Mouse (Mus musculus): ENCODE results near the gene Ifi27l2b. TPM values are rescaled to one million over a fixed set of nuclear protein-coding genes. Genes with fewer than 3 reads are reported as not detected.

Ifi27l2b gene
- not detected in 2 replicates for polyA plus RNA-seq (2015; fragmentation: Nextera tagmentation; extraction: Ambion mirVana)

DNA sequence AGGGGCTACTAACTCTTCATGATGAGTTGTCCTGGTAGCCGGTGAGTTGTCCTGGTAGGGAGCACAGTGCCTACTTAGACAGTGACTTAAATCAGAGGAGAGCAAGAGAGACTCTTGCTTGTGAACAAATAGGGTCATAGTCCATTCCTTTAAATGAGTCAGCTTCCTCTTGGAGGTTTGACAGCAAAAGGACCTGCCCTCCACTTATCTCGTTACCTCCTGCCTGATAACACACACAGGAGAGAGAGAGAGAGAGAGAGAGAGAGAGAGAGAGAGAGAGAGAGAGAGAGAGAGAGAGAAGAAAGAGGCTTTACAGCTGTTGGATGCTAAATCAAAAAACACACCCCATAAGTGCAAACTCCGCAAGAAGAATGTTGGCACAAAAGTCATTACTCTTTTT, at the start of gene Ifi27l2b:
Gene Ifi27l2b, minus strand, starts transcription at position 84 of the 400 bp plus-strand sequence.
- Histone ChIP-seq H3K27me3 (ENCODE audit: control insufficient read depth, insufficient read depth, low read depth, low read length) (no peaks in the 10 kb centered on the region), H3K36me3 (ENCODE audit: control insufficient read depth, insufficient read depth, low read length) (no peaks in the 10 kb centered on the region), H3K9ac (ENCODE audit: low read length) (no peak within 1 kb of the TSS), H3K4me1 (replicated peaks; ENCODE audit: control insufficient read depth, insufficient read depth, low read length) (no peaks in the 10 kb centered on the region), H3K4me3 (ENCODE audit: low read length) (no peak within 1 kb of the TSS), H3K27ac (ENCODE audit: low read length) (no peak within 1 kb of the TSS), H3K9me3 (ENCODE audit: control insufficient read depth, low read length) (no peaks in the 10 kb centered on the region), H3K4me2 (ENCODE audit: low read depth, low read length) (no peak within 1 kb of the TSS)
- 61% methylated on average over 3 of the region's 3 CpGs for WGBS
- no peak for ATAC-seq (ENCODE audit: low read depth)

- H3K36me3 ChIP-seq (ENCODE audit: control insufficient read depth, insufficient read depth, low read length): no peaks in the 10 kb centered on the region
- no peak overlapping the region for H3K4me3 ChIP-seq (ENCODE audit: low read length)
- no peak overlapping the region for H3K9ac ChIP-seq (ENCODE audit: low read length)
- 79% methylated on average over 3 of the region's 3 CpGs for WGBS
- no peak for ATAC-seq (ENCODE audit: low read depth)
- no peaks in the 10 kb centered on the region for H3K9me3 ChIP-seq (ENCODE audit: control insufficient read depth, low read length)
- no peak overlapping the region for H3K27ac ChIP-seq (ENCODE audit: low read length)
- no peaks in the 10 kb centered on the region for H3K4me1 ChIP-seq (replicated peaks; ENCODE audit: control insufficient read depth, insufficient read depth, low read length)
- H3K4me2 ChIP-seq (ENCODE audit: low read depth, low read length): no peak overlapping the region
- H3K27me3 ChIP-seq (ENCODE audit: control insufficient read depth, insufficient read depth, low read depth, low read length): no peaks in the 10 kb centered on the region
Measured at GRCm38 (mm10) chr12:103504402-103504801, 47.4 kb upstream of the Ifi27l2b start.

DNA sequence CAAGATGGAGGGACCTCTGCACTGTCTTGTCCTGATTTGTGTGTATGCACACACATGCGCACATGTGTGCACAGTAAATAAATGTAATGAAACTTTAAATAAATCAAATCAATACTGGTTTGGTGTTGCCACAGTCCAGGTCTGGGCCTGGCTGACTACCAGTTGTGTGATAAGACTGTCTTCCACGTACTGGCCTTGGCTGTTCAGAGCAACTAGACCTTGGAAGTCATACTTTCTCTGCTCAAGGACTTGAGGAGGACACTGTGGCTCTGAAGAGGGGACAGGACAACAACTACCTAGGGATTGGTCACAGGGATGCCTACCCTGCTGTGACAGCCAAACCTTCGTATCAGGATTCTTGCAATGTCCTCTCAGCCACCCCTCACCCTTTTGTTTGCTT, 46.3 kb upstream of the Ifi27l2b start:
- no peaks in the 10 kb centered on the region for H3K9me3 ChIP-seq (ENCODE audit: control insufficient read depth, low read length)
- H3K36me3 ChIP-seq (ENCODE audit: control insufficient read depth, insufficient read depth, low read length): no peaks in the 10 kb centered on the region
- no peak overlapping the region for H3K4me2 ChIP-seq (ENCODE audit: low read depth, low read length)
- no peak overlapping the region for H3K27ac ChIP-seq (ENCODE audit: low read length)
- ATAC-seq (ENCODE audit: low read depth): no peak
- no peaks in the 10 kb centered on the region for H3K4me1 ChIP-seq (replicated peaks; ENCODE audit: control insufficient read depth, insufficient read depth, low read length)
- no peak overlapping the region for H3K4me3 ChIP-seq (ENCODE audit: low read length)
- no peaks in the 10 kb centered on the region for H3K27me3 ChIP-seq (ENCODE audit: control insufficient read depth, insufficient read depth, low read depth, low read length)
- no peak overlapping the region for H3K9ac ChIP-seq (ENCODE audit: low read length)
- 61% methylated on average over 3 of the region's 3 CpGs for WGBS

- Histone ChIP-seq H3K9me3 (ENCODE audit: control insufficient read depth, low read length) (no peaks in the 10 kb centered on the region), H3K27ac (ENCODE audit: low read length) (no peak overlapping the region), H3K27me3 (ENCODE audit: control insufficient read depth, insufficient read depth, low read depth, low read length) (no peaks in the 10 kb centered on the region), H3K4me3 (ENCODE audit: low read length) (no peak overlapping the region), H3K4me1 (replicated peaks; ENCODE audit: control insufficient read depth, insufficient read depth, low read length) (no peaks in the 10 kb centered on the region), H3K4me2 (ENCODE audit: low read depth, low read length) (no peak overlapping the region), H3K9ac (ENCODE audit: low read length) (no peak overlapping the region), H3K36me3 (ENCODE audit: control insufficient read depth, insufficient read depth, low read length) (no peaks in the 10 kb centered on the region)
- 77% methylated on average over 2 of the region's 2 CpGs for WGBS
- no peak for ATAC-seq (ENCODE audit: low read depth)
Measured at GRCm38 (mm10) chr12:103499261-103499660, 42.2 kb upstream of the Ifi27l2b start.

DNA sequence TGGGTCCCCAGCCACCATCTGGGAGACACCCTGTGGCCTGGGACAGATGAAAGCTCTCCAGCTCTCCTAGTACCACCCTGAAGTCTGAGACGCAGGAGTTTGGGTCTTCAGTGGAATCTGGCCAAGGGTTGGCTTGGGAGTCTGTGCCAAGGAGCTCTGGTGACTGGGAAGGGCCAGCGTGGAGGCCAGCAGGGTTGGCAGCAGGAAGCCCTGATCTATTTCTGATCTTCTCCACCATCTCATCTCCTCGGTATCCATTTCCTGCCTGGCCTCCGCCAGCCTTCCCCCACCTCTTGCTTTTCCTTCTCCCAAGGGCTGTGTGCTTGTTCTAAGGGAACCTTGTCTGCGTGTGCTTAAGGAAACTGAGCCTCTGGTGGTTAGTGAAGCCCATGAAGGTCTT, 41.7 kb upstream of the Ifi27l2b start:
- 59% methylated on average over 5 of the region's 5 CpGs for WGBS
- H3K4me3 ChIP-seq (ENCODE audit: low read length): no peak overlapping the region
- no peak overlapping the region for H3K4me2 ChIP-seq (ENCODE audit: low read depth, low read length)
- H3K4me1 ChIP-seq (replicated peaks; ENCODE audit: control insufficient read depth, insufficient read depth, low read length): no peaks in the 10 kb centered on the region
- no peak for ATAC-seq (ENCODE audit: low read depth)
- H3K36me3 ChIP-seq (ENCODE audit: control insufficient read depth, insufficient read depth, low read length): no peaks in the 10 kb centered on the region
- H3K9me3 ChIP-seq (ENCODE audit: control insufficient read depth, low read length): no peaks in the 10 kb centered on the region
- no peak overlapping the region for H3K9ac ChIP-seq (ENCODE audit: low read length)
- no peak overlapping the region for H3K27ac ChIP-seq (ENCODE audit: low read length)
- no peaks in the 10 kb centered on the region for H3K27me3 ChIP-seq (ENCODE audit: control insufficient read depth, insufficient read depth, low read depth, low read length)

- no peaks in the 10 kb centered on the region for H3K4me1 ChIP-seq (replicated peaks; ENCODE audit: control insufficient read depth, insufficient read depth, low read length)
Measured at GRCm38 (mm10) chr12:103494486-103494885, 37.5 kb upstream of the Ifi27l2b start.

GRCm38 (mm10) chr12:103492767-103493166, 35.7 kb upstream of the Ifi27l2b start:
- Histone ChIP-seq H3K4me3 (ENCODE audit: low read length) (no peak overlapping the region), H3K36me3 (ENCODE audit: control insufficient read depth, insufficient read depth, low read length) (no peaks in the 10 kb centered on the region)

More at GRCm38 (mm10) chr12:103494486-103494885, 37.5 kb upstream of the Ifi27l2b start:
- ATAC-seq (ENCODE audit: low read depth): no peak
- Histone ChIP-seq H3K27ac (ENCODE audit: low read length) (no peak overlapping the region), H3K27me3 (ENCODE audit: control insufficient read depth, insufficient read depth, low read depth, low read length) (no peaks in the 10 kb centered on the region), H3K4me2 (ENCODE audit: low read depth, low read length) (no peak overlapping the region), H3K9ac (ENCODE audit: low read length) (no peak overlapping the region), H3K9me3 (ENCODE audit: control insufficient read depth, low read length) (no peaks in the 10 kb centered on the region), H3K36me3 (ENCODE audit: control insufficient read depth, insufficient read depth, low read length) (no peaks in the 10 kb centered on the region), H3K4me3 (ENCODE audit: low read length) (no peak overlapping the region)
- 16% methylated on average over 6 of the region's 6 CpGs for WGBS

DNA sequence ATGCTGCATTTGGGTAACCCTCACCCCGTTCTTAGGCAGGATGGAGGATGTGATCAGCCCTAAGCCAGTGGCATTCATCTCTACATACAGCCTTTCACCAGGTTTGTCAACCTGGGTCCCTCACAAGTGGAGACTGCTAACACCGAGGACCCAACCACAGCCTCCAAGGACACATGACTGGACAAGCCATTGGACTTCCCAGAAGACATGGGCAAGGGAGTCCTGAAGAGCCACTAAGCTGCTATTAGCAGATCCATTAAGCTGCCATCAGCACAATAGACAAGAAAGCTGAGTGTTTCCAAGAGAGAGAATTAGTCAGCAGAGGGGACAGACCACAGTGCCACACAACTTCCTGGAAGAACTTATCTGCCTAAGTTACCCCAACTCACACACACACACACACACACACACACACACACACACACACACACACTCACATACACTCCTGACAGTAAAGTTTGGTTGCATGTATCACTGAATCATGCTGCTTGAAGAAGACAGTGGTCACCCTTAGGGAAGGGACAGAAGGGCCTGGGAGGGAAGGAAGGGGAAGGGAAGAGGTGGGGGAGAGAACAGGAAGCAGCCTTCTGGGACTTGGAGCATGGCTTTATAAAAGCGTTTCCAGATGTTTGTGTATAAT, 34.2 kb upstream of the Ifi27l2b start:
- Histone ChIP-seq H3K4me1 (replicated peaks; ENCODE audit: control insufficient read depth, insufficient read depth, low read length) (no peaks in the 10 kb centered on the region), H3K4me2 (ENCODE audit: low read depth, low read length) (no peak overlapping the region), H3K36me3 (ENCODE audit: control insufficient read depth, insufficient read depth, low read length) (no peaks in the 10 kb centered on the region), H3K27me3 (ENCODE audit: control insufficient read depth, insufficient read depth, low read depth, low read length) (no peaks in the 10 kb centered on the region), H3K9ac (ENCODE audit: low read length) (no peak overlapping the region), H3K27ac (ENCODE audit: low read length) (no peak overlapping the region), H3K9me3 (ENCODE audit: control insufficient read depth, low read length) (no peaks in the 10 kb centered on the region), H3K4me3 (ENCODE audit: low read length) (no peak overlapping the region)
- ATAC-seq (ENCODE audit: low read depth): no peak
- WGBS: 61% methylated on average over 3 of the region's 3 CpGs

More at GRCm38 (mm10) chr12:103492767-103493166, 35.7 kb upstream of the Ifi27l2b start:
- H3K4me1 ChIP-seq (replicated peaks; ENCODE audit: control insufficient read depth, insufficient read depth, low read length): no peaks in the 10 kb centered on the region
- no peak overlapping the region for H3K9ac ChIP-seq (ENCODE audit: low read length)
- H3K4me2 ChIP-seq (ENCODE audit: low read depth, low read length): no peak overlapping the region
- no peak overlapping the region for H3K27ac ChIP-seq (ENCODE audit: low read length)
- no peaks in the 10 kb centered on the region for H3K9me3 ChIP-seq (ENCODE audit: control insufficient read depth, low read length)
- peak; percentile 36; the same call in 1 of the 2 replicates for ATAC-seq (ENCODE audit: low read depth)
- no peaks in the 10 kb centered on the region for H3K27me3 ChIP-seq (ENCODE audit: control insufficient read depth, insufficient read depth, low read depth, low read length)
- WGBS: 29% methylated on average over 5 of the region's 5 CpGs

DNA sequence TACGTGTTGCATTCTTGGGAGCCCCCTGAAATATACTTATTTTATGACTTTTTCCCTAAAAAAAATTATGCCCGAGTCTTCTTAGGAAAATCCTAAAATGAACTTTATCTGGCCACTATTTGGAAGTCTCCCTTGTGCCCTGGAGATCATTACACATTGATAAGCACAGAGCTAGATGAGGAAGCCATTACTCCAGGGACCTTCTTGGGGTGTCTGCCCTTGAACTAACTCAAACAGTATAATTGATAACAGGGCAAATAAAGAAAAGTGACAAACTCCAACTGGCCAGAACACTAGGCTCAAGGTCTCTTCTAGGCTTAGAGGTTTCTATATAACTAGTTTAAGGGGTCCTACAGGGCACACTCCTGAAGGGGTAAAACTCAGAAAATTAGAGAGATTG, 30.7 kb upstream of the Ifi27l2b start:
- Histone ChIP-seq H3K4me3 (ENCODE audit: low read length) (no peak overlapping the region), H3K27ac (ENCODE audit: low read length) (no peak overlapping the region), H3K27me3 (ENCODE audit: control insufficient read depth, insufficient read depth, low read depth, low read length) (no peaks in the 10 kb centered on the region), H3K9ac (ENCODE audit: low read length) (no peak overlapping the region), H3K9me3 (ENCODE audit: control insufficient read depth, low read length) (no peaks in the 10 kb centered on the region), H3K36me3 (ENCODE audit: control insufficient read depth, insufficient read depth, low read length) (no peaks in the 10 kb centered on the region), H3K4me1 (replicated peaks; ENCODE audit: control insufficient read depth, insufficient read depth, low read length) (no peaks in the 10 kb centered on the region), H3K4me2 (ENCODE audit: low read depth, low read length) (no peak overlapping the region)
- WGBS: 58% methylated on average over 2 of the region's 2 CpGs
- ATAC-seq (ENCODE audit: low read depth): no peak

Data from lung, embryonic 16.5 days (tissue).